Mouse (Mus musculus) gastrocnemius, adult 8-10 months (tissue): ENCODE results near the gene Gys1. TPM values are rescaled to one million over a fixed set of nuclear protein-coding genes. Genes with fewer than 3 reads are reported as not detected.
"Not testable (repeated sequence)": the region's sequence is repeated elsewhere in the genome, so short reads cannot be mapped to it uniquely, and the experiment has no call there.

Experiments used
- DNase-seq, 2 experiments: peaks; one replicate each; pipeline ENCODE4 v3.0.0; 2022; ENCODE audit warnings: low spot score in 2 of 2
- total RNA-seq, 4 experiments: library from RNA; stranded (reverse); gene quantifications; 2 replicates each; pipeline ENCODE4 v1.2.4; 2022

The Gys1 gene
- total RNA-seq, 4 experiments from 2014 or later: 265 to 308 (median 299) TPM

DNA sequence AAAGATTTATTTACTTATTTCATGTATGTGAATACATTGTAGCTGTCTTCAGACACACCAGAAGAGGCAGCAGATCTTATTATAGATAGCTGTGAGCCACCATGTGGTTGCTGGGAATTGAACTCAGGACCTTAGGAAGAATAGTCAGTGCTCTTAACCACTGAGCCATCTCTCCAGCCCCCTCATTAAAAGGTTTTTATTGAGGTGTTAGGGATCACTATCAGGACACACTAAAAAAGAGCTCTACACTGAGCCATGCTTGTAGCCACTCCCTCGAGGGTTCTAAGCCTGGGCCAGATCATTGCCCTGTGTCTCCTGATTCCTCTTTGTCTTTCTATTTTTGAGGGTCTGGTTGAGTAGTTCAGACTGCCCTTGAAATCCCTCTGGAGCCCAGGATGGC lies 41.8 kb downstream of the Gys1 start:
- no peak for DNase-seq

DNA sequence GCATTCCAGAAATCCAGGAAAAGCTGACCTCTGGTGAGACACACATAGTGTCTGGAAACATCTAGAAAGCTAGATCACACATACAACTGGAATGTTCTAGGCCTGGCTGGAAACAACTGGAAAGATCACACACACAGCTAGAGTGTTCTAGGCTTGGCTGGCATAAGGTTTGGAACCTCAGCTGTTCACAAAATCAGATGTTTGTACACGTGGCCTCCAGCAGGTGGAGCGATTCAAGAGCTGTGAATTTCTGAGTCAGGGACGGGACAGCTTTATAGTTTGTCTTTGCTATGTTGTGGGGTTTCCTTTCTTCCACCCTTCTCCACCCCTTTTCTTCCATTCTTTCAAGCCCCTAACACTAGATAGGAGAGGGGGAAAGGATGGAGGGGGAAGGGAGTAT lies 42.4 kb downstream of the Gys1 start:
- no peak for DNase-seq

DNA sequence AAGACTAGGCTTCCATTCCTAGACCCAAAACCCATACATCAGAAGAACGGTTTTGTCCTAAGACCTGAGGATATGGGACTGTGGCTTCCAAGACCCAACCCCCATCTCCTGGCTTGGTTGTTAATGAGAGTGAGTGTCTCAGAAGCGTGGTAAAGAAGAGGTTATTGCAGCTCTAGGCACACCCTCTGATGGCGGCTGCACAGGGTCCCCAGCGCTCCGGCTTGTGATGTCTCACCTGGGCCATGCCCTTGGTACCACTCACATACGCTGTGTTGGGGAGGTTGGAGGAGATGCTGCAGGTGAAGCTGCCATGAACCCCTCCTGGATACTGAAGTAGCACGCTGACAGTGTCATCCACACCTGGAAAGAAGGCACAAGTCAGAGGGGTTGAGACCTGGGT lies 44.1 kb downstream of the Gys1 start:
- no peak for DNase-seq

- DNase-seq: not testable (repeated sequence)
Observed at GRCm38 (mm10) chr7:45480310-45480709, 45.7 kb downstream of the Gys1 start.

DNA sequence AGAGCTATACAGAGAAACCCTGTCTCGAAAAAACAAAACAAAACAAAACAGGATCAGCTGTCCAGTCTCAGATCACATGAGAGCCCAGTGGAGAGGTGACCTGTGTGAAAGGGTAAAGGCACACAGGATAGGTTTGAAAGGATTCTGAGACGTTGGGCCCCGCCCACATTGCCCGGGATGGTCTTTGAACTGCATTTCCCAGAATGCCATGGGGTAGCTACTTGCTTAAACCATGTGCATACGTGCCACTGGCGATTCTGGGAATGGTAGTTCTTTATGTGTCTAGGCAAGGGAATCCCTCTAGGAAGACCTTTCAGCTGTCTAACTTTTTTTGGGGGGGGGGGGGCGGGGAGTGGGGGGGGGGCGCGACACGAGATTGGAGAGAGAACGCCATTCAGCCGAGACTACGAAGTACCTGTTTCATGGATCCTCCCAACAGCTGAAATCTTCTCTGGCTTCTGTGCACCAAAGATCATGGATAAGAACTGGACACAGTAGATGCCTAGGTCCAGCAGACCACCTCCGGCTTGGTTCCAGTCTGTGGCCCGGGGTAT lies 46.8 kb downstream of the Gys1 start, which contains the start of gene Tulp2:
Tulp2 (plus strand) TSS at position 504 of the 554 bp plus-strand sequence.
- peak in 1 of 2 experiments; percentile 50 for DNase-seq

- no peak for DNase-seq
Observed at GRCm38 (mm10) chr7:45482166-45482565, 47.5 kb downstream of the Gys1 start.

GRCm38 (mm10) chr7:45484985-45485384 lies 50.3 kb downstream of the Gys1 start:
- DNase-seq: not testable (repeated sequence)

DNA sequence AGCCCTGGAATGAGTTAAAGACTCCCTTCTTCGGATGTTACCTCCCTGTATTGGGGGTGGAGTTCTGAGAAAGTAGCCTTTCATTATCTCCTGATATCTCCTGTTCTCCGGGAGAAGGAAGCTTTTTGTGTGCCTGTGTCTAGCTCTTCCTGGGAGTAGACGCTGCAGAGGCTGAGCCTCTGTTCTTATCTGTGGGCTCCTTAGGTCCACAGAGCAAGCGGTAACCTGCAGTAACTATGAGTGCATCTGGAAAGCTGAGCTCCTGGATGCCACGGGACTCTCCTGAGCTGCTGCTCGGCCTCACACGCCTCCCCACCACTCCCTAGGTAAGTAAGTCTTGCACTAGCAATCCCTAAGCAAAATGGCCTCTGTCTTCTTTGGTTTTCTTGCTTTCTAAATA lies 51.5 kb downstream of the Gys1 start:
- DNase-seq: no peak

- no peak for DNase-seq
Observed at GRCm38 (mm10) chr7:45486761-45487415, 52.2 kb downstream of the Gys1 start, which contains the start of gene Gm45808. Gm45808 (minus strand) TSS chr7:45486811.

DNA sequence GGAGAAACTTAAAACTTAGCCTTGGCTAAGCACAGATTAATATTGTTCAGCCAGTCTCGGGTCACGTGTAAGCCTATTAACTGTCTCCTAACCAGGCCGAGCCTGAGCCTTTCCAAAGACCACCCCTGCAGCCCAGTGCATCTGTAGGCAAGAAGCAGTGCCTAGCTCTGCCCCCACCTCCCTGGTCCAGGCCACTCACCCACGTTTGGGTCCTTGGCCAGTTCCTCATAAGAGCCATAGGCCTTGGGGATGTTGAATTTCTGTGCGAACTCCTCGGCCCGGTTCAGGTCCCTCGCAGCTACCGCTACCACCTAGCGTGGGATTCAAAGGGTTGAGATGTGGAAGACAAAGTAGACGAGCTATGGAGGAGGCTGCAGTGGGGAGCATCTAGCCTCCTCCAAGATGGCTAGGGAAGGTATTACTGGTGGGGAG lies 53.2 kb downstream of the Gys1 start:
- no peak for DNase-seq

DNA sequence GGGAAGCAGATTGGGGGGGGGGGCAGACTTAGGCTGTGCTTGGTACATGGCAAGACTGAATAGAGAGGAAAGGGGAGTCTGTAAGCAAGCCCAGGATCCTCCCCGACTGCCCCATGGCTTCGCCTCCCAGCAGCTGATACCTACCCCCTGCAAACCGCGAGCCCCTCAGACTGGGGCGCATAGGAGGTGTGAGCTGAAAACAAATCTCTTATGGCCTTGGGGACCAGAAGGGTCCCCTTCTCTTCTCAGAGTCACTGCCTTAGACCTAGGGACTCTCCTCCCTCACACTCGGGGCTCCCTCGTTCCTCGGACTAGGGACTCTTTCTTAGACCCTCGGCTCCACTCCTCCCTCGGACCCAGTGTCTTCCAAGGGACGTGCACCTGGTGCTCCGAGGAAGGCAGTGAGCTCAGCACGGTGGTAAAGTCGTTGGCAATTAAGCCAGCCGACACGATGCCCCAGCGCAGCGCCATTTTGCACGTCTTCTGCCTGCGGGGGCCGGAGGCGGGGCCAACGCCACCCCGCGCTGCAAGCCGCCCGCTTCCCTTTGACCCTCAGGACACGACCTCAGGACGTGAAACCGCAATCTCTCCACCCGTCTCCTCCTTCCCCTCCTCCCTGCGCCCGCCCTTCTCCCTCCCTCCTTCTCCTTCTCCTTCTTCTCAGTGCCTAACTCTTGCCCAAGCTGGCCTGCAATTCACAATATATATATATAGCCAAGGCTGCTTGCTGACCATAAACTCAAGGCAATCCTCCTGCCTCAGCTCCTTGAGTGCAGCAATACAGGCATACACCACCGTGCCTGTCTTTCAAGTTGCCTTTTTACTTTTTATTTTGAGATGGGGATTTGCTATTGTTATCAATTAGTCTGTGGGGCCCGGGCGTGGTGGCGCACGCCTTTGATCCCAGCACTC lies 53.9 kb downstream of the Gys1 start, which contains the start of gene Dhdh:
Dhdh (minus strand) TSS at position 513 of the 912 bp plus-strand sequence.
- peak; percentile 68 to 79 for DNase-seq

- DNase-seq: no peak
Observed at GRCm38 (mm10) chr7:45489578-45489977, 54.9 kb downstream of the Gys1 start.

GRCm38 (mm10) chr7:45490822-45491221 lies 56.2 kb downstream of the Gys1 start:
- no peak for DNase-seq

DNA sequence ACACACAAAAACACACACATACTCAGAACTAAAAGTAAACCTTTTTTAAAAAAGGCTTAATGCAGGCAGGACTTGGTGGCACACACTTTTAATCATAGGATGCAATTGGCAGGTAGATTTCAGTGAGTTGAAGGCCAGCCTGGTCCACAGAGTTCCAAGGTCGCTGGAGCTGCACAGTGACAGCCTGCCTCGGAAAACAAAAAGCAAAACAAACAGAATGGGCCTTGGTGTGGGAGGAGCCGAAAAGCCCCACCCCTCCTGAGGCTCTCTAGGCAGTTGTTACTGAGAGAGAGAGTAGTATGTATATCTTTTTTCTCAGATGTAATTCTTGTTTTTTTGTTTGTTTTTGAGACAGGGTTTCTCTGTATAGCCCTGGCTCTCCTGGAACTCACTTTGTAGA lies 56.6 kb downstream of the Gys1 start:
- DNase-seq: no peak

DNA sequence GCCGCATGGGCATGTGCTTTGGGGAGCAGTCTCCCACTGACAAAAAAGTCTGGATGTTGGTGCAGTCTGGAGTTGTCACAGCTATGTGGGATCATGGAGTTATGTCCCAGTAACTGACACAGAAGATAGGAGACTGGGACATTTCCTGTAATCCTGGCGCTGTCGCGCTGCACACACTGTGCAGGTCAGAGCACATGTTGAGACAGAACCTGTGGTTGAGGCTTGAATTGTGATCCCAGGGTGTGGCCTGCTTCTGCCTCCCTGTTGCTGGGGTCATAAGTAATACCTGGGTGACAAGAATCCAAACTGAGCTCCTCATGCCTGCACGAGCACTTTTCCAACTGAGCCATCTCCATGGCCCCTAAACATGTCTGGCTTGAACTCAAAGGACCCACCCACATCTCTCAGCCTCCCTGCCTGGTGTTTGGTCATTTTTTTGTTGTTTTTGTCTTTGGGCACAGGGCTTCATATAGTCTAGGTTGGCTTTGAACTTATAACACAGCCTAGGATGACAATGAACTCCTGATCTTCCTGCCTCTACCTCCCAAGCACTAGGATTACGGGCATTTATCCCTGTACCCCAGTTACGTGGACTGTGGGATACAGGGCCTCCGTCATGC lies 57.7 kb downstream of the Gys1 start:
- no peak for DNase-seq

DNA sequence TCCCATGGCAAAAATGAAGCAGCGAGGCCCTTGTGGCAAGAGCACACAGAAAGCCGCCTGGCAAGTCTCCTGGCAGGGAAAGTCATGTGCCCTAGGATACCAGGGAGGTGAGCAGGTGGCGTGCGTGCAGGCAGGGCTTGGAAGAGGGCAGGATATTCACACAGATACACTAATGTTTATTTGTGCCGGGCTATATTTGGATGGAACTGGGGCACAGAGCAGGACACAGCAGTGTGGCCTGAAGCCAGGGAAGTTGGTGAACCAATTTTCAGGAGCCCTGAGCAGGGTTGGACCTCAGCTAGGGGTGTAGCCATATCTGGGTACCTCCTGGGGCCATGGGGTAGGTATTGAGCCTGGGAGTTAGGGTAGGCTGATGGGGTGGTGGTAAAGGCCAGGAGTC lies 58.3 kb downstream of the Gys1 start:
- peak; percentile 44 to 63 for DNase-seq

- no peak for DNase-seq
Observed at GRCm38 (mm10) chr7:45494548-45494947, 59.9 kb downstream of the Gys1 start.

DNA sequence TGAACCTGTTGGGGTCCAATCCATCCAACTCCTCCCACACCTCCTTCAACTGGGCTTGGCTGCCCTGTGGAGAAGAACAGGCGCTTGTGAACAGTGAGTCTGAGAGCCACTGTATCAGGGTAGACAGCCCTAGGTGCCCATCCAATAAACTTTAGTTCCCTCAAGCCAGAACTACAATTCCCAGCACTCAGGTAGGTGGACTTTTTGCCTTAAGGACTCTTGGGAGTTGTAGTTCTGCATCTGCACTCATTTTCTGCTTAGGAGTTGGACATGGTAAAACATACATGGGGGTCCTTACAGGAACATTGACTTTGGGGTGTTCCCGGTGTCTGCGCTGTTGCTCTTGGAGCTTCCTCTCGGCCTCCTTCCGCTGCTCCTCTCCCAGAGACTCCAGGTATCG lies 63.8 kb downstream of the Gys1 start:
- no peak for DNase-seq
